Mouse (Mus musculus) forebrain, embryonic 14.5 days (tissue): ENCODE results near the gene Acrv1. TPM values are rescaled to one million over a fixed set of nuclear protein-coding genes. Genes with fewer than 3 reads are reported as not detected.
"Not testable (repeated sequence)": the region's sequence is repeated elsewhere in the genome, so short reads cannot be mapped to it uniquely, and the experiment has no call there.

ENCODE experiments used
- ATAC-seq: fragments of 200-750 bp; cut with Nextera tagmentation; 2 replicates; pipeline ENCODE4 v1.8.0; 2017; ENCODE audit warnings: mild to moderate bottlenecking, moderate library complexity
- DNase-seq: peaks from one replicate; pipeline ENCODE4 v3.0.0-alpha.2; 2015; ENCODE audit warnings: low spot score
- H3K27ac ChIP-seq: fragments of 300-500 bp; sonication (generic); 2 replicates; pipeline ENCODE4 v1.5.1; 2014; ENCODE audit warnings: low read depth, mild to moderate bottlenecking, control low read depth, low read length, moderate library complexity
- H3K27me3 ChIP-seq: fragments of 300-500 bp; sonication (generic); replicated peaks from 2 replicates; pipeline ENCODE4 v1.6.1; 2014; ENCODE audit warnings: low read length, control low read depth, mixed read lengths; ENCODE audit not compliant: control insufficient read depth, insufficient read depth
- H3K36me3 ChIP-seq: fragments of 300-500 bp; sonication (generic); 2 replicates; pipeline ENCODE4 v1.6.1; 2014; ENCODE audit warnings: low read length, control low read depth; ENCODE audit not compliant: control insufficient read depth, insufficient read depth
- H3K4me1 ChIP-seq: fragments of 300-500 bp; sonication (generic); 2 replicates; pipeline ENCODE4 v1.6.1; 2014; ENCODE audit warnings: antibody characterized with exemption, low read length, control low read depth; ENCODE audit not compliant: control insufficient read depth, insufficient read depth
- H3K4me2 ChIP-seq: fragments of 300-500 bp; sonication (generic); 2 replicates; pipeline ENCODE4 v1.6.1; 2014; ENCODE audit warnings: mild to moderate bottlenecking, control low read depth, low read length
- H3K4me3 ChIP-seq: fragments of 300-500 bp; sonication (generic); 2 replicates; pipeline ENCODE4 v1.5.1; 2014; ENCODE audit warnings: low read depth, low read length, control low read depth
- H3K9ac ChIP-seq: fragments of 300-500 bp; sonication (generic); 2 replicates; pipeline ENCODE4 v1.6.1; 2014; ENCODE audit warnings: mild to moderate bottlenecking, low read length, control low read depth, moderate library complexity
- H3K9me3 ChIP-seq: fragments of 300-500 bp; sonication (generic); replicated peaks from 2 replicates; pipeline ENCODE4 v1.6.1; 2016; ENCODE audit warnings: low read length, control low read depth, mixed read lengths; ENCODE audit not compliant: control insufficient read depth
- WGBS: fragments of 180-500 bp; shearing (Covaris S2); extraction: QIAGEN DNeasy Blood & Tissue Kit; methylation state at CpG from one replicate; pipeline ENCODE4 v1.1.7; 2014; 5-methylcytosine and 5-hydroxymethylcytosine counted together
- polyA plus RNA-seq: library from polyadenylated mRNA; unstranded; fragments of >200 nt; fragmentation: Nextera tagmentation; extraction: Ambion mirVana; gene quantifications from 2 replicates; pipeline ENCODE4 v1.2.1, GENCODE M21; 2014

Gene Acrv1
- not detected in 2 replicates for polyA plus RNA-seq

GRCm38 (mm10) chr9:36692920-36693319 lies at the start of gene Acrv1:
Gene Acrv1 (plus strand): TSS chr9:36693220.
- DNase-seq (no peak), ATAC-seq (no peak)
- no peaks in the 10 kb centered on the region for H3K9me3 ChIP-seq
- no peaks in the 10 kb centered on the region for H3K36me3 ChIP-seq
- H3K4me2 ChIP-seq = no peak within 1 kb of the TSS
- H3K4me3 ChIP-seq = no peak within 1 kb of the TSS
- H3K4me1 ChIP-seq = no peaks in the 10 kb centered on the region
- no peaks in the 10 kb centered on the region for H3K27me3 ChIP-seq
- H3K9ac ChIP-seq = no peak within 1 kb of the TSS
- 71% methylated on average over 1 of the region's 1 CpGs for WGBS
- no peak within 1 kb of the TSS for H3K27ac ChIP-seq

DNA sequence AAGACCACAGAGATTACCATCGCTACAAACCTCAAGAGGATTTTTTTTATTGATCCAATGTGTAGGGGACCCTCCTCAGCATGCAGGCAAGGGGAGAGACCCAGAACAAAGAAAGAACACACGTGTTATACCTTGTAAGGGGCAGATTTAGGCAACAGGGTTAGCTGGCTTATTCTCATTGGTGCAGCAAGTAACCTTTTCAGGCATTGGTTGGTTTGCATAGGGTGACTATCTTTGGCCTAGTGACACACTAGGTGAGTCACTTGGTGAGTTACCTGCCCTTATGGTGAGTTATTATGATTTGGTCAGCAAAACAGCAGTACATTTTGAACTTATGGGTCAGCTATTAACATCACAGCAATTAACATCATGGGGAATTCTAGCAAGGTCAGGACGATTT lies 49.7 kb upstream of the Acrv1 start, which contains the start of gene A630095E13Rik:
A630095E13Rik (minus strand) TSS at position 101 of the 400 bp plus-strand sequence.
- not testable (repeated sequence) for H3K4me1 ChIP-seq, H3K27me3 ChIP-seq, H3K4me3 ChIP-seq, H3K9ac ChIP-seq, H3K9me3 ChIP-seq, DNase-seq, ATAC-seq, H3K4me2 ChIP-seq, H3K36me3 ChIP-seq, H3K27ac ChIP-seq
- WGBS = 66% methylated on average over 3 of the region's 3 CpGs

DNA sequence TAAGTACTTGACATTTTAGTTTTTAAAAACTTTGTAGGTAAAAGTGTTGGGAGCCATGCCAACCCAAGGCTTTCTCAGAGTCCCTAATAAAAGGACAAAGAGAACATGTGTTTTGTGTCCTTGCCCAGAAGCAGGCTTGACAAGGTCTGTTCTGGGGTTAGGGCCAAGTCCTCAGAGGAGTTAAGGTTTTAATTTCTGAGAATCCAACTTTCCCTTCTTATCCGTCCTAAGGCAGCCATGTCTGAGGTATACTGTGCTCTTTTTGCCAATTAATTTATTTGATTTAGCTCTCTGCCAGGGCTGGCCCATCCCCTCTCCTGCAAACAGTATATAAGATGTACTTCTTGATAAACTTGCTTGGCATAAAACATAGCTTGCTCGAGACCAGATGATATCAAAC lies 11.6 kb upstream of the Acrv1 start:
- H3K4me3 ChIP-seq = no peak overlapping the region
- H3K4me2 ChIP-seq = no peak overlapping the region
- H3K4me1 ChIP-seq = no peaks in the 10 kb centered on the region
- H3K27ac ChIP-seq = no peak overlapping the region
- WGBS = 59% methylated on average over 2 of the region's 2 CpGs
- H3K9ac ChIP-seq = no peak overlapping the region
- H3K36me3 ChIP-seq = no peaks in the 10 kb centered on the region
- H3K9me3 ChIP-seq = no peaks in the 10 kb centered on the region
- peak; percentile 35 for DNase-seq
- ATAC-seq = no peak
- H3K27me3 ChIP-seq = no peaks in the 10 kb centered on the region

DNA sequence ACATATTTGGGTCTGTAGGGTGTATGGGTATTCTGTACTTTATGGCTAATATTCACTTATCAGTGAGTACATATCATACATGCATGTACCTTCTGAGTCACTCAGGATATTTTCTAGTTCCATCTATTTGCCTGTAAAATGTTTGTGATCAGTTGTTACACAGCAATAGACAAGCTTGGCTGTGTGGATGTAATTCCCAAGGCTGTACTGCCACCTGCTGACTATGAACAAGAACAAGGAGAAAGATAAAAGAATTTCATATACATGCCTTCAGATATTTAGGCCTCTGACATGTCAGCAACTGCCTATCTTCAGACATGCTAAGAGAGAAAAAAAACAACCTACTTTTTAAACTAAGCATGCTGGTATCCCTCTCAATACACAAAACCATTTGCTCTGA lies 5.7 kb upstream of the Acrv1 start:
- ATAC-seq (no peak), DNase-seq (peak; percentile 20)
- Histone ChIP-seq H3K27ac (no peak overlapping the region), H3K4me1 (no peaks in the 10 kb centered on the region), H3K9me3 (no peaks in the 10 kb centered on the region), H3K4me2 (no peak overlapping the region), H3K4me3 (no peak overlapping the region), H3K36me3 (no peaks in the 10 kb centered on the region), H3K9ac (no peak overlapping the region), H3K27me3 (no peaks in the 10 kb centered on the region)

DNA sequence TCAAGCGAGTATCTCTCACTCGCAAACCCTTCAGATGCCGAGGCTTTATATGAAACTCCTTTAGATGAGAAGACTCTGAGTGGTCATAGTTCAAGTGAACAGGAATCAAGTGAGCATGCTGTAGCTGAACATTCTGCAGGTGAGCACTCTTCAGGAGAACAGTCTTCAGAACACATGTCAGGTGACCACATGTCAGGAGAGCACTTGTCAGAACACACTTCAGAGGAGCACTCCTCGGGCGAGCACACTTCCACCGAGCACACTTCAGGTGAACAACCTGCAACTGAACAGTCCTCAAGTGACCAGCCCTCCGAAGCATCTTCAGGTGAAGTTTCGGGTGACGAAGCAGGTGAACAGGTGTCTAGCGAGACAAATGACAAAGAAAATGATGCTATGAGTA lies 1.3 kb downstream of the Acrv1 start:
- no peaks in the 10 kb centered on the region for H3K27me3 ChIP-seq
- no peaks in the 10 kb centered on the region for H3K4me1 ChIP-seq
- no peak overlapping the region for H3K27ac ChIP-seq
- H3K9me3 ChIP-seq = no peaks in the 10 kb centered on the region
- no peaks in the 10 kb centered on the region for H3K36me3 ChIP-seq
- no peak overlapping the region for H3K4me2 ChIP-seq
- WGBS = 95% methylated on average over 10 of the region's 10 CpGs
- H3K9ac ChIP-seq = no peak overlapping the region
- ATAC-seq (no peak), DNase-seq (no peak)
- H3K4me3 ChIP-seq = no peak overlapping the region

- no peaks in the 10 kb centered on the region for H3K4me1 ChIP-seq
- no peak overlapping the region for H3K4me2 ChIP-seq
- H3K27ac ChIP-seq = no peak overlapping the region
- 85% methylated on average over 3 of the region's 3 CpGs for WGBS
- no peaks in the 10 kb centered on the region for H3K9me3 ChIP-seq
- ATAC-seq (no peak), DNase-seq (no peak)
- no peak overlapping the region for H3K9ac ChIP-seq
- no peaks in the 10 kb centered on the region for H3K27me3 ChIP-seq
- H3K36me3 ChIP-seq = peaks cover 10% of the 10 kb centered on the region
- H3K4me3 ChIP-seq = no peak overlapping the region
Measured at GRCm38 (mm10) chr9:36705923-36706322, 12.9 kb downstream of the Acrv1 start.

GRCm38 (mm10) chr9:36707304-36707703 lies 14.3 kb downstream of the Acrv1 start:
- DNase-seq (no peak), ATAC-seq (no peak)
- Histone ChIP-seq H3K9ac (no peak overlapping the region), H3K9me3 (no peaks in the 10 kb centered on the region), H3K27me3 (no peaks in the 10 kb centered on the region), H3K4me1 (no peaks in the 10 kb centered on the region), H3K4me3 (no peak overlapping the region), H3K27ac (no peak overlapping the region), H3K4me2 (no peak overlapping the region), H3K36me3 (peaks cover 13% of the 10 kb centered on the region)
- 90% methylated on average over 6 of the region's 6 CpGs for WGBS

DNA sequence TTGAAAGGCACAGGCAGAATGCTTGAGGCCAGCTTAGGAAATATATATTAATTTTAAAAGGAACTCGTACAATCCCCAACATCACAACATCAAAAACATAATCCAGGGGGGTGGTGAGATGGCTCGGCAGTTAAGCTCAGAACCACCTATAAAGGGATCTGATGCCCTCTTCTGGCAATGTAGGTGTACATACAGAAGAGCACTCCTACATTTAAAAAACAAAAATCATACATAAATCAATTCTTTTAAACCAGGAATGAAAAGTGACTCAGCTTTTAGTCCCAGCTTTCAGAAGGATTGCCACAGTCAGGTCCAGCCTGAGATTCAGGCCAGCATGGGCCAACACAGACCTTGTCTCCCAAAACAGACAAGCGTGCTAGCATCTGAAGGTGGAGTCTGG lies 23.6 kb downstream of the Acrv1 start:
- DNase-seq = peak; percentile 5
- peaks cover 39% of the 10 kb centered on the region for H3K36me3 ChIP-seq
- no peaks in the 10 kb centered on the region for H3K27me3 ChIP-seq
- no peaks in the 10 kb centered on the region for H3K9me3 ChIP-seq
- no peak overlapping the region for H3K27ac ChIP-seq
- no peak for ATAC-seq
- WGBS = 81% methylated on average over 3 of the region's 3 CpGs
- no peak overlapping the region for H3K4me2 ChIP-seq
- no peaks in the 10 kb centered on the region for H3K4me1 ChIP-seq
- no peak overlapping the region for H3K9ac ChIP-seq
- H3K4me3 ChIP-seq = no peak overlapping the region

DNA sequence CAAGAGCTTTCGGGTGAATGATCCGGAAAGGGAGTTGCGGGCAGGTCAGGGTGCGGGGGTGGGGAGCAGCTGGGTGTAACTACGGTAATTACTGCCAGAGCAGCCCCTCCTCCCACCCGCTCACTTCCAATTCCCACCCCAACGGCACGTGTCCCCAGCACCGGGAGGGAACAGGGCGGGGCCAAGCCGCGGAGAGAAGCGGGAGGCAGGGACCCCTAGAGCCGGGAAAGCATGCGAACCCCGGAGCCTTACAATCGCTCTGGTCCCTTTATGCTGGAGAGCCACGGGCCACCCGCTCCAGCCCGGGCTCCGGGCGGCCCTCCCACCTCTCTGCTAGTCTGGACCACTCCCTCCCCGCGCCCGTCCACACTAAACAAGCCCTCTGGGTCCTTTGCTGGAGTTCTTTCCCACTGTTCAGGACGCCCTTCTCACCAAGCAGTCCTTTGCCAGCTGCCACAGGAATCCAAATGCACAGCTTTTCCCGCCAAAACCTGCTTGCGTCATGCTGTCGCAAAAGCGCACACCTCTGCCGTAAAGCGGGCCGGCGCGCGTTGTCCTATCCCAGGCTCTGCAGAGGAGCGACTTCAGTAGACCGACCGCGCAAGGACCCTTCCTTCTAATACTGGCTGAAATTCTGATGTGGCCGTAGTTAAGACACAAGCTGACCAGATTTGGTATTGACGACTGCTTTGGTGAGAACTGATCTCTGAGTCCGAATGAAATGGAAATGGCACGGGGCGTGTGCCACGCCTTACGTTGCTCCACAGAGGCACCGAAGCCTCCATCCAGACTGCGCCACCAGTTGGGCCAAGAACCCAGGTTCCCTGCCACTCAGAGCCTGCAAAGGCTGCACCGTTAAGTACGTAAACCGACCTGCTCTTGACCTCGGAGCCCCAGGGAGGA lies 33.4 kb downstream of the Acrv1 start:
- DNase-seq = peak; percentile 96
- peaks cover 12% of the 10 kb centered on the region for H3K4me1 ChIP-seq
- peak overlapping the region; percentile 66 for H3K9ac ChIP-seq
- no peaks in the 10 kb centered on the region for H3K9me3 ChIP-seq
- under 1% methylated on average over 52 of the region's 53 CpGs for WGBS
- peak overlapping the region; percentile 93 for H3K4me2 ChIP-seq
- H3K4me3 ChIP-seq = peak overlapping the region; percentile 62
- peak; percentile 96 for ATAC-seq
- no peaks in the 10 kb centered on the region for H3K27me3 ChIP-seq
- H3K27ac ChIP-seq = peak overlapping the region; percentile 85
- H3K36me3 ChIP-seq = peaks cover 23% of the 10 kb centered on the region
